Mouse (Mus musculus) heart, embryonic 12.5 days (tissue): ENCODE data around the gene Tfr2. TPM values are rescaled to one million over a fixed set of nuclear protein-coding genes. Genes with fewer than 3 reads are reported as not detected.

Experiments
- ATAC-seq: fragments of 200-750 bp; cut with Nextera tagmentation; 2 replicates; pipeline ENCODE4 v1.8.0; 2017; ENCODE audit warnings: moderate TSS enrichment, moderate library complexity; ENCODE audit not compliant: insufficient number of reproducible peaks, low FRiP score
- H3K27ac ChIP-seq: fragments of 300-500 bp; sonication (generic); 2 replicates; pipeline ENCODE4 v1.5.1; 2016; ENCODE audit warnings: mild to moderate bottlenecking, moderate library complexity; ENCODE audit not compliant: poor library complexity, severe bottlenecking
- H3K27me3 ChIP-seq: fragments of 300-500 bp; sonication (generic); replicated peaks from 2 replicates; pipeline ENCODE4 v1.6.1; 2016; ENCODE audit warnings: mild to moderate bottlenecking, moderate library complexity
- H3K36me3 ChIP-seq: fragments of 300-500 bp; sonication (generic); 2 replicates; pipeline ENCODE4 v1.6.1; 2016; ENCODE audit warnings: mild to moderate bottlenecking, moderate library complexity
- H3K4me1 ChIP-seq: fragments of 300-500 bp; sonication (generic); replicated peaks from 2 replicates; pipeline ENCODE4 v1.6.1; 2016; ENCODE audit warnings: mild to moderate bottlenecking
- H3K4me2 ChIP-seq: fragments of 300-500 bp; sonication (generic); 2 replicates; pipeline ENCODE4 v1.6.1; 2016; ENCODE audit warnings: mild to moderate bottlenecking, moderate library complexity
- H3K4me3 ChIP-seq: fragments of 300-500 bp; sonication (generic); 2 replicates; pipeline ENCODE4 v1.5.1; 2016; ENCODE audit warnings: mild to moderate bottlenecking
- H3K9ac ChIP-seq: fragments of 300-500 bp; sonication (generic); 2 replicates; pipeline ENCODE4 v1.6.1; 2016; ENCODE audit warnings: mild to moderate bottlenecking, moderate library complexity
- H3K9me3 ChIP-seq: fragments of 300-500 bp; sonication (generic); replicated peaks from 2 replicates; pipeline ENCODE4 v1.6.1; 2016; ENCODE audit warnings: mild to moderate bottlenecking, moderate library complexity
- whole genome bisulfite sequencing: fragments of 180-500 bp; shearing (Covaris S2); methylation state at CpG from one replicate; pipeline ENCODE4 v1.1.7; 2016; 5-methylcytosine and 5-hydroxymethylcytosine counted together
- polyA plus RNA-seq: library from polyadenylated mRNA; unstranded; fragments of >200 nt; fragmentation: Nextera tagmentation; extraction: Ambion mirVana; gene quantifications from 2 replicates; pipeline ENCODE4 v1.2.1, GENCODE M21; 2016

Tfr2 gene
- polyA plus RNA-seq, 1 experiment from 2014 or later: 1.9 TPM

- H3K9me3 ChIP-seq: no peaks in the 10 kb centered on the region
- H3K9ac ChIP-seq: peak overlapping the region; percentile 89; the same call in 1 of the 2 replicates
- ATAC-seq: no peak
- no peak overlapping the region for H3K4me3 ChIP-seq
- H3K27me3 ChIP-seq: no peaks in the 10 kb centered on the region
- H3K36me3 ChIP-seq: peaks cover 55% of the 10 kb centered on the region
- no peak overlapping the region for H3K27ac ChIP-seq
- WGBS: 82% methylated on average over 15 of the region's 15 CpGs
- peak overlapping the region; percentile 83; the same call in 1 of the 2 replicates for H3K4me2 ChIP-seq
- H3K4me1 ChIP-seq: peaks cover 37% of the 10 kb centered on the region
These were observed 40.2 kb upstream of the Tfr2 start for GRCm38 (mm10) chr5:137529221-137529995.

DNA sequence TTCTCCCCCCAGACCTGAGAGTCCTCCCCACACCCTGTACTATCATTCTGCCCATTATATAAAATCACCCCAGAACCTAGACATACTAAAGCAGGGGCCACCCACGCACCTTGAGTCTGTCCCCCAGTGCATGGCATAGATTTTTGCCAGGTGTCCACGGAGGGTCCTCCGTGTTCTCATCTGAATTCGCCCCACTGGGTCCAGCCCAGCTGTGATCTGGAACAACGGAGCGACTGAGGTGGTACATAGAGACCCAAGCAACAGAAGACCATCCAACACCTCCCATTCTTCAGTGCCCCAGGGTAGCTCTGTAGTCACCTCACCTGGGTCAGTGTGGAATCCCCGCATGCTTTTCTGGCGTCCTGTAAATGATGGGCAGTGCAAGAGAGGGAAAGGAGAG is 39.6 kb upstream of the Tfr2 start:
- Histone ChIP-seq H3K27ac (peak overlapping the region; percentile 82), H3K4me3 (peak overlapping the region; percentile 65), H3K4me2 (peak overlapping the region; percentile 83), H3K9ac (peak overlapping the region; percentile 89), H3K27me3 (no peaks in the 10 kb centered on the region), H3K9me3 (no peaks in the 10 kb centered on the region), H3K36me3 (peaks cover 48% of the 10 kb centered on the region), H3K4me1 (peaks cover 37% of the 10 kb centered on the region)
- 81% methylated on average over 8 of the region's 8 CpGs for WGBS
- no peak for ATAC-seq

GRCm38 (mm10) chr5:137530588-137531413 is 38.8 kb upstream of the Tfr2 start:
- Histone ChIP-seq H3K4me1 (peaks cover 37% of the 10 kb centered on the region), H3K4me2 (peak overlapping the region; percentile 83), H3K9me3 (no peaks in the 10 kb centered on the region), H3K4me3 (peak overlapping the region; percentile 65), H3K9ac (peak overlapping the region; percentile 89), H3K36me3 (peaks cover 41% of the 10 kb centered on the region), H3K27ac (peak overlapping the region; percentile 82), H3K27me3 (no peaks in the 10 kb centered on the region)
- 2% methylated on average over 39 of the region's 46 CpGs for WGBS
- ATAC-seq: peak; percentile 30

GRCm38 (mm10) chr5:137531414-137532130 is 38.1 kb upstream of the Tfr2 start:
- H3K4me1 ChIP-seq: peaks cover 31% of the 10 kb centered on the region
- no peak; the same call in 1 of the 2 replicates for ATAC-seq

DNA sequence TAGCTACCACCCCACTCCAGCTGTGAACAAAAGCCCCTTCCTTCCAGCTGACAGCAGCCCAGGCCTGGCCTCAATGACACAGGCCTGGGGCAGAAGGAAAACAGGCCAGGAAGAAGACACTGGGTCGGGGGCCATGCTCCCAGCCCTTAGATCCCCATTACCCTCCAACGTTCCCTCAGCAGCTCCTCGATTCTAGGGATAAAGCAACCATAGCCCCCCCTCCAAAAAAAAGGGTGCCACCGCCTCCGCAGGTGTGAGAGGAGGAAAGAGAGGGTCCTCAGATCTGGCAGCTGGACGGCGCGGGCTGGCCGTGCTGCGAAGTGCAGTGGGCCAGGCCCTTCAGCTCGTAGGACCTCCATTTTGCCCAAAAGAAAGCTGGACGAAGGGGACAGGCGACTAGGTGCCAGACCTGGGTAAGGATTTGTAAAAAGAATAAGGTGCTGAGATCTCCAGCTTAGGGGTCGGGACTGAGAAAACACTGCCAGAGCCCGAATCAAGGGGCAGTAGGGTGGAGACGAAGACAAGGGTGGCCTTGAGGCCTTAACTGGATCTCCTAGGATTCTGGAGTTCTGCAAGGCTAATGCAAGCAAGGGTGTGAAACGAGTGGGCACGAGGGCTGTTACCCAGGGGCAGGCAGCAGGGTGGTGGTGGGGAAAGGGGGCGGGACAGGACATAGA is 37.4 kb upstream of the Tfr2 start:
- under 1% methylated on average over 19 of the region's 19 CpGs for WGBS
- Histone ChIP-seq H3K27me3 (no peaks in the 10 kb centered on the region), H3K4me3 (peak overlapping the region; percentile 65), H3K27ac (peak overlapping the region; percentile 82), H3K36me3 (peaks cover 30% of the 10 kb centered on the region), H3K9me3 (no peaks in the 10 kb centered on the region), H3K4me1 (peaks cover 28% of the 10 kb centered on the region), H3K4me2 (peak overlapping the region; percentile 83), H3K9ac (peak overlapping the region; percentile 89)
- no peak for ATAC-seq

More at GRCm38 (mm10) chr5:137531414-137532130, 38.1 kb upstream of the Tfr2 start:
- H3K9ac ChIP-seq: peak overlapping the region; percentile 89
- peak overlapping the region; percentile 82 for H3K27ac ChIP-seq
- H3K27me3 ChIP-seq: no peaks in the 10 kb centered on the region
- peak overlapping the region; percentile 65 for H3K4me3 ChIP-seq
- peaks cover 36% of the 10 kb centered on the region for H3K36me3 ChIP-seq
- H3K9me3 ChIP-seq: no peaks in the 10 kb centered on the region
- H3K4me2 ChIP-seq: peak overlapping the region; percentile 83
- under 1% methylated on average over 50 of the region's 51 CpGs for WGBS

GRCm38 (mm10) chr5:137532808-137533116 is 36.9 kb upstream of the Tfr2 start:
- Histone ChIP-seq H3K4me3 (peak overlapping the region; percentile 65), H3K27me3 (no peaks in the 10 kb centered on the region), H3K9me3 (no peaks in the 10 kb centered on the region), H3K4me1 (peaks cover 24% of the 10 kb centered on the region), H3K27ac (peak overlapping the region; percentile 82), H3K4me2 (peak overlapping the region; percentile 83), H3K36me3 (peaks cover 26% of the 10 kb centered on the region), H3K9ac (peak overlapping the region; percentile 89)
- 0% methylated on average over 10 of the region's 12 CpGs for WGBS
- ATAC-seq: peak; percentile 17

GRCm38 (mm10) chr5:137533117-137533827 is 36.4 kb upstream of the Tfr2 start, which contains the start of the genes Epo and Gnb2:
Epo (minus strand) TSS chr5:137533242.
Gnb2 (minus strand) TSS chr5:137533510.
- Histone ChIP-seq H3K9ac (peak within 1 kb of the TSS; percentile 89), H3K4me1 (peaks cover 20% of the 10 kb centered on the region), H3K4me2 (peak within 1 kb of the TSS; percentile 83), H3K27me3 (no peaks in the 10 kb centered on the region), H3K36me3 (peaks cover 20% of the 10 kb centered on the region), H3K9me3 (no peaks in the 10 kb centered on the region), H3K4me3 (peak within 1 kb of the TSS; percentile 65), H3K27ac (peak within 1 kb of the TSS; percentile 82)
- under 1% methylated on average over 40 of the region's 40 CpGs for WGBS
- ATAC-seq: peak; percentile 89

- ATAC-seq: no peak
- Histone ChIP-seq H3K4me3 (no peak overlapping the region), H3K27ac (no peak overlapping the region), H3K9ac (no peak overlapping the region), H3K27me3 (0 out of 2 replicates have a peak, but pooled peaks cover 3% of the 10 kb centered on the region), H3K36me3 (peaks cover 6% of the 10 kb centered on the region), H3K4me2 (no peak overlapping the region), H3K4me1 (peaks cover 20% of the 10 kb centered on the region), H3K9me3 (no peaks in the 10 kb centered on the region)
- WGBS: 95% methylated on average over 3 of the region's 3 CpGs
These were observed 34.9 kb upstream of the Tfr2 start for GRCm38 (mm10) chr5:137534762-137535161.

GRCm38 (mm10) chr5:137535318-137535717 is 34.3 kb upstream of the Tfr2 start:
- no peak for ATAC-seq
- peaks cover 15% of the 10 kb centered on the region for H3K4me1 ChIP-seq
- 75% methylated on average over 9 of the region's 9 CpGs for WGBS

DNA sequence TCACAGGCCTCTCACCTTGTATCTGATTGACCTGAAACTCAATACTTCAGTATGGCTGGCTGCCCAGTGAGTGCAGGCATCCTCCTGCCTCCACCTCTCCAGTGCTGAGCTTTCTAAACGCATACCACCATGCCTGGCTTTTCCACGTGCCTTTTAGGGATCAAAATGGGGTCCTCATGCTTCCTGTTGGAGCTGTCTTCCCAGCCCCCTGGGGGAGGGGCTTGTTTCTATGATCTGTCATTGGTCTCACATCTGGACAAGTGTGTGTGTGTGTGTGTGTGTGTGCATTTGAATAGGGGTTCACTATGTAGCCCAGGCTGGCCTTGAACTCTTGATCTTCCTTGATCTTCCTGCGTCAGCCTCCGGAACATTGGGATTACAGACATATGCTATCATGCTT is 32.2 kb upstream of the Tfr2 start:
- no peak for ATAC-seq
- Histone ChIP-seq H3K4me3 (no peak overlapping the region), H3K9ac (no peak overlapping the region), H3K27me3 (0 out of 2 replicates have a peak, but pooled peaks cover 3% of the 10 kb centered on the region), H3K9me3 (no peaks in the 10 kb centered on the region), H3K4me2 (no peak overlapping the region), H3K27ac (no peak overlapping the region), H3K36me3 (no peaks in the 10 kb centered on the region), H3K4me1 (peaks cover 8% of the 10 kb centered on the region)
- 68% methylated on average over 4 of the region's 4 CpGs for WGBS

More at GRCm38 (mm10) chr5:137535318-137535717, 34.3 kb upstream of the Tfr2 start:
- Histone ChIP-seq H3K36me3 (no peaks in the 10 kb centered on the region), H3K27me3 (0 out of 2 replicates have a peak, but pooled peaks cover 3% of the 10 kb centered on the region), H3K27ac (no peak overlapping the region), H3K9me3 (no peaks in the 10 kb centered on the region), H3K4me2 (no peak overlapping the region), H3K9ac (no peak overlapping the region), H3K4me3 (no peak overlapping the region)
